8 mouse cellular contexts compared by ENCODE assay signal in the genomic region with DNA sequence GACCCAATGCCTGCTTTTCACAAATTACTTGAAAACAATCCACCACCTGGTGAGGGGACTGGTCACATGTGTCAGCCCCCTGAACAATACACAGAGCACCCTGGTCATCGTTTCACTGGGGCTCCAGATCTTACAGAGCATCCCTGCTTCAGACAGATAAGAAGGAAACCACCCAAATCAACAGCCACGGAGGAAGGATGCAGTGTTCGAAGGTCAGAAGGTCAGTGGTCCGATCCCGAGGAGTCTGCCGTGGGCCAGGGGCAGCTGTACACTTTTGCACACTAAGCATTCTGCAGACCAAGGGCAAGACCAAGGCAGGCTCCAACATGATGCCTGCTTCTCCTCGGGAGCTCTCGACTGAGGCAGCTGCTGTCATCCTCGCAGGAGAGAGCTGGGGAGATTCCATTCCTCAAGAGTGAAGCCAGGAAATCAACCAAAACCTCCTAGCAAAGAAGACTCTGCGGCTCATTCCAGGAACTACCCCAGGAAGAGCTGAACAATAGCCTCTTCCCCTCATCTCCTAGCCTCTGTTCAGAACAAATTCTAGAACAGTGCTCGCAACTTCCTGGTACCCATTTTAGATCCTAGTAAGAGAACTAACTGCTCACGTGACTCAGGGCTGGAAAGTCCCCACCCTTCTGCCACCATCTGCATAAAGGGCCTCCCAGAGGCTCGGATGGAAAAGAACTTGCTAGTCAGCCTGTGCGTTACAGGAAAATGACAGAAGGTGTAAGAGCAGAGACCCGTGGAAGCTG. TPM values are rescaled to one million over a fixed set of nuclear protein-coding genes. Genes with fewer than 3 reads are reported as not detected.
A peak's percentile ranks its signal among the peaks of the same experiment; 100 is the strongest.
DNase-seq lines count a peak whose midpoint lies in the region; ATAC-seq lines count a peak whose summit lies in the region.

No protein-coding gene starts in this region.

- H3K9ac ChIP-seq in midbrain, embryonic 11.5 days (ENCODE audit: low read length), result no peak overlapping the region
- no peak overlapping the region for H3K9ac ChIP-seq in midbrain, embryonic 15.5 days

- peak; percentile 19 for DNase-seq in midbrain, embryonic 11.5 days (ENCODE audit: low spot score, missing footprints)
- peak; percentile 98 for DNase-seq in heart, adult 11 months
- DNase-seq in kidney, adult 8-10 months, result peak; percentile 40 to 63
- DNase-seq in lung, postnatal 10 days, result peak; percentile 61
- no peak for DNase-seq in cerebellum, postnatal 4 days (ENCODE audit: low spot score in 2 of 2)
- no peak for DNase-seq in ovary, postnatal 36 days (ENCODE audit: low spot score)
- no peak for DNase-seq in gastrocnemius, postnatal 25 days

- no peak for ATAC-seq in midbrain, embryonic 11.5 days (ENCODE audit: low FRiP score)
- no peak for ATAC-seq in midbrain, embryonic 15.5 days (replicated peaks)

- no peaks in the 10 kb centered on the region for H3K27me3 ChIP-seq in midbrain, embryonic 11.5 days (ENCODE audit: control insufficient read depth, insufficient read depth, low read length)
- H3K27me3 ChIP-seq in midbrain, embryonic 15.5 days (replicated peaks), result no peaks in the 10 kb centered on the region; the same call in 1 of the 2 replicates

- no peaks in the 10 kb centered on the region for H3K9me3 ChIP-seq in midbrain, embryonic 11.5 days (ENCODE audit: control insufficient read depth, low read length)
- H3K9me3 ChIP-seq in midbrain, embryonic 15.5 days, result no peaks in the 10 kb centered on the region

- H3K4me2 ChIP-seq in midbrain, embryonic 11.5 days, result no peak overlapping the region
- H3K4me2 ChIP-seq in midbrain, embryonic 15.5 days, result no peak overlapping the region

- H3K4me1 ChIP-seq in midbrain, embryonic 11.5 days (ENCODE audit: control insufficient read depth, insufficient read depth, low read length), result peaks cover 2% of the 10 kb centered on the region; the same call in 1 of the 2 replicates
- H3K4me1 ChIP-seq in midbrain, embryonic 15.5 days, result peaks cover 9% of the 10 kb centered on the region

- WGBS in midbrain, embryonic 11.5 days, result 72% methylated on average over 15 of the region's 15 CpGs
- 65% methylated on average over 15 of the region's 15 CpGs for WGBS in midbrain, embryonic 15.5 days

- H3K36me3 ChIP-seq in midbrain, embryonic 11.5 days (ENCODE audit: control insufficient read depth, insufficient read depth, low read length), result no peaks in the 10 kb centered on the region
- no peaks in the 10 kb centered on the region for H3K36me3 ChIP-seq in midbrain, embryonic 15.5 days (replicated peaks)

- H3K4me3 ChIP-seq in midbrain, embryonic 11.5 days (ENCODE audit: low read depth, low read length), result no peak overlapping the region
- no peak overlapping the region for H3K4me3 ChIP-seq in midbrain, embryonic 15.5 days

- H3K27ac ChIP-seq in midbrain, embryonic 11.5 days (ENCODE audit: low read depth, low read length), result no peak overlapping the region
- H3K27ac ChIP-seq in midbrain, embryonic 15.5 days, result no peak overlapping the region

RNA-seq across cellular contexts. Expression of a gene that starts 14.7 kb away (rescaled TPM):
- 11.7 and 12.7 TPM in 2 replicates for polyA plus RNA-seq in midbrain, embryonic 11.5 days (2014; fragmentation: Nextera tagmentation; extraction: Ambion mirVana)
- polyA plus RNA-seq in midbrain, embryonic 15.5 days (2015; fragmentation: Nextera tagmentation; extraction: Ambion mirVana), result 11.9 and 12.5 TPM in 2 replicates
- 1 to 10 TPM; 2.8 to 3.3 TPM for total RNA-seq in gastrocnemius, postnatal 25 days (2021)

Comparison
In these comparisons a context has a peak if more than half of its experiments do, and no peak if none do; other contexts are left out.
1. DNase-seq: peak in midbrain, embryonic 11.5 days (single experiment), heart, adult 11 months (single experiment), kidney, adult 8-10 months (2 of 2) and lung, postnatal 10 days (single experiment); none in cerebellum, postnatal 4 days (0 of 2), ovary, postnatal 36 days (single experiment) and gastrocnemius, postnatal 25 days (single experiment).